Mouse (Mus musculus): ENCODE data around the gene Myo18b.

DNA sequence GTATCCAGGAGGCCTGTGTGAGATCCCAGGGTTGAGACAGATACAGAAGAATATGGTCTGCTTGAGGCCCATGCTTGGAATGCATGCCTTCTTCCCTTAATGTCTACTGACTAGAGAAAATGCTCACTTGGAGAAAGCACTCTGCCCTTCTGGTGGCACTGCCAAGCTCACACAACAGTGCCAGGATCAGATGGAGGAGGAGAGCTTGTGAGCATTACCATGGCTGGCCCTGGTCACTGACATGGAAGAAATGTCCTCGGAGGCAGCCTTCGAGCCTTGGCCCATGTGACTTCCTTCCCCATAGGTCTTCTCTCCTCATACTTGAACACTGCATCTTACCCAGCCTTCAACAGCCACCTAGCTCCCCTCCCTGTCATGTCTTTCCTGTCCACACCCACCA, 216.9 kb downstream of the Myo18b start:
- TF ChIP-seq CTCF (IDR thresholded peaks at IDR 0.05; ENCODE audit: borderline replicate concordance, insufficient read depth, low read length) (no peak), POLR2A (IDR thresholded peaks at IDR 0.05; ENCODE audit: low read depth, low read length) (no peak)

All from embryonic fibroblast, embryonic 13.5 days (primary cell).